Mouse (Mus musculus) frontal cortex, postnatal 36 days (tissue): ENCODE measurements around the gene Camk2n2.

Experiments used
- DNase-seq, 2 experiments: peaks; one replicate each; pipeline ENCODE4 v3.0.0; 2022; ENCODE audit warnings: low spot score in 2 of 2

The Camk2n2 gene

DNA sequence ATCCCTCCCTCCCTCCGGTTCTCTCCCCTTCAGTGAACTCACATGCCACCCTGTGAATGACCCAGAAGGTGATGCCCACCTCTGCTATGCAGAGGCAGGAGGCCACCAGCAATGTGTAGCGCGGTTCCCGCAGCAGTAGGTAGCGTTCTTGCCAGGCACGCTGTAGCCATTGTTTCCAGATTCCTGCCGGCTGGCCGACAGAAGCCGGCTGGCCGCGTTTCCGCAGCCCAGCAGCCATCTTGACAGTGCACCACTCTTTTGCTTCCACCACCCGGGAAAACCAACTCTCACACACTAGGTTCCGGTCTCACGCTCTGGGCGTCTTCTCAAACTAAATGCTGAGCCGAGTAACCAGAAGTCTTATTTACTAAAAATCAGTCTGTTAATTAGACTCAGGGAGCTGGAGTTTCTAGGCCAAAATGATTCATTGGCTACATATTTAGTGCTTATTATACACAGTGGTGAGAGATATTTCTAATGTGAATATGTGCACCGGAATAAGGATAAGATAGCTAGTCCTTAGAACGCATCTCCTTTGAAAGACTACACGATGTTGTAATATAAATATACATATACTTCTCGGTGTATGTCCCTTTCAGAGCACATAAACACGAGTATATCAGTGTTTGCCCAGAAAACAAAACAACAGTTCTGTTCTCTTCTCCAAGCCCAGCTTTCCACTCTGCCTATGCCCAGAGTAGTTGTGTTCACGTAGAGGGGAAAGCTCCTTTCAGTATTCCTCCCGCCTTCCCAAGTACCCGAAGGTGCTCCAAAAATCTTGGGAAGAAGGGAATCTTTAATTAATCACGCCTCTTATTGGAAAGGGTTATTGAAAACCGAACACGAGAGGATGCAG is 10.4 kb downstream of the Camk2n2 start:
- peak; percentile 77 to 83 for DNase-seq

DNA sequence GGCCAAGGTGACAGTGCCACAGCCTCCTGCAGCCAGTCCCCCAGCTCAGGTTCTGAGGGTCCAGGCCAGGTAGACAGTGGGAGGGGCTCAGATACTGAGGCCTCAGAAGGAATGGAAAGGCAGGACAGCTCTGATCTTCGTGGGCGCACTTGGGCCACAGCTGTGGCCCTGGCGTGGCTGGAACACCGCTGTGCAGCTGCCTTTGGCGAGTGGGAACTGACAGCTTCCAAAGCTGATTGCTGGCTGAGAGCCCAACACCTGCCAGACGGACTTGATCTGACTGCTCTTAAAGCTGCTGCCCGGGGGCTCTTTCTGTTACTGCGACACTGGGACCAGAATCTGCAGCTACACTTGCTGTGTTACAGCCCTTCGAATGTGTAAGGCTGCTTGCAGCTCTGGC is 16.4 kb downstream of the Camk2n2 start:
- DNase-seq, result no peak

DNA sequence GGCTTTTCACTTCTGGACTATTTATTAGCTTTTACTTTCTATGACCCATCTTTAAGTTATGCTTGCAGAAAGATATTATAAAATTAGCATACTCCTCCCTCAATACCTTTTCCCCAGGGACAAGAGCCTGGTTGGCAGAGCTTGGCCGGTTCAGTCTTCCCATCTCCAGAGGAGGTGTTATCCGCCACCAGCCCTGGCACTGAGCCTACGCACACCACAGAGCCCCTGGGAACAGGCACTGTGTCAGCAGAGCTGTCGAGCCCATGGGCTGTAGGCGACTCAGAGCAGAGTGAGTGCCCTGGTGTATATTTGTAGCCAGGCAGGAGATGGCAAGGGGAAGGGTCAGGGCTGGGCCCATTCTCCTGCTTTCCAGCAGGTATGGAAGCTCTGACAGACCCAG is 20.6 kb downstream of the Camk2n2 start:
- no peak for DNase-seq

DNA sequence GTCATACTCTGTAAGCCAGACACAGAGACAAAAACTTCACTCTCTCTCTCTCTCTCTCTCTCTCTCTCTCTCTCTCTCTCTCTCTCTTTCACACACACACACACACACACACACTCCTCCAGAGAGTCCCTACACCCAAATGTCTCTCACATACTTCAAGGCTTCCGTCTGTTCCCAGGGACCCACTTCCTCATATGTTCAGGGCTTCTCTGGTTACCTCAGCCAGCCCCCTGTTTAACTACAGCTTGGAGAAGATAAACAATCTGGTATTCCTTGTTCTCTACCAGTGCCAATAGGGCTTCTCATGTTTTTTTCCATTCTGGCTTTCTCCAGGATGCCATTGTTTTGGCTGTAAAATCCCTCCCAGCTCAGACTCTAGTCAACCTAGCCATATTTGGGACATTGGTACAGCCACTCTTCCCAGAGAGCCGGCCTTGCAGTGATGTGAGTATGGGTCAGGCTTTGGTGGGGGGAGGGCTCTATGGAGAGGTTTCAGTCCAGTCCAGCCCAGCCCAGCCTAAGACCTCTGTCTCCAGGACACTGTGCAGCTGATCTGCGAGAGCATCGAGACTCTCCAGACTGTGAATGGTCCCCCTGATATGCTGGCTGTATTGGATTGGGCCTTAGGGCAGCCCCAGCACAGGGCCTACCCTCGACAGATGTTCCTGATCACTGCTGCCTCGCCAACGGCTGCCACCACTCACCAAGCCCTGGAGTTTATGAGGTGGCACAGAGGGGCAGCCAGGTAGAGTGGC is 24.2 kb downstream of the Camk2n2 start:
- no peak for DNase-seq

DNA sequence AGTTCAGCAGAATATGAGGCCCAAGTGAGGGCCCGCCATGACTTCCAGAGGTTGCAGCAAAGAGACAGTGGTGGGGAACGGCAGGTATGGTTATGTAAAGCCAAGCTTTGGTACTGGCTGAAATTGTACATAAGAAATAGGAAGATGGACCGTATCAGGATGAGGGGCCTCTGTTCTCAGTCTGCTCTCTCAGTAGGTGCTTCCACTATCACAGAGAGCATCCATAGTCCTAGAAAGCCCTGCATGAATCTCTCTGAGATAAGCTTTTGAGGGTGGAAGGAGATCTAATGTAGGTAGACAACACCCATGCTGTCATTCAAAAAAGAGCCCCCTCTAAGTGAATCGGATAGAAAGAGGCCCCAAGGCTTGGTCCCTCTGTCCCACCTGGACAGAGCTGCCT is 25.4 kb downstream of the Camk2n2 start:
- no peak for DNase-seq

DNA sequence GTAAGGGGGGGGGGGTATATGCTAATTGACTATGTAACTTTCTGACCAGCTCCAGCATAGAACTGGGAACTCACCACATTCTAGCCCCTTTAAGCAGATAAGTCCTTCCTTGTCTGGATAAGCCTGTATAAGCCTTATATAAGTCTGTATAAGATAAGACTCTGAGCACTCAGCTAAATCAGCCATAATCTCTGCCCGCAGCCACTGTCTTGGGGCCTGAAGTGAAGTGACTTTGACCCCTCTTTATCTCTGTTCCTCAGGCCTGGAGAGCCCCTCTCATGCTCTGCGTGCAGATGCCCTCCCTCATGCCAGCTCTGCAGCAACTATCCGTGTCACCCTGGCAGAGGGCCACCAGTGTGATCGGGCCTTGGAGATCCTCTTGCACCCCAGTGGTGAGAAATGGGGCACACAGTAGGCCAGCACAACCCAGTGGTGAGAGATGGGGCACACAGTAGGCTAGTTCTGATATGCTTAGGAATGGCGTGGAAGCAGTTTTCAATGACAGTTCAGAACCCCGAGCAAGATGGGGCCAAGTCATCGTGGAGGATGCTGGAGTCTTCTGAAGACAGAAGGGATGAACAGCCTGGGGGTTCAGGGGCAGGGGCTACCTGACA is 25.9 kb downstream of the Camk2n2 start:
- DNase-seq, result no peak

DNA sequence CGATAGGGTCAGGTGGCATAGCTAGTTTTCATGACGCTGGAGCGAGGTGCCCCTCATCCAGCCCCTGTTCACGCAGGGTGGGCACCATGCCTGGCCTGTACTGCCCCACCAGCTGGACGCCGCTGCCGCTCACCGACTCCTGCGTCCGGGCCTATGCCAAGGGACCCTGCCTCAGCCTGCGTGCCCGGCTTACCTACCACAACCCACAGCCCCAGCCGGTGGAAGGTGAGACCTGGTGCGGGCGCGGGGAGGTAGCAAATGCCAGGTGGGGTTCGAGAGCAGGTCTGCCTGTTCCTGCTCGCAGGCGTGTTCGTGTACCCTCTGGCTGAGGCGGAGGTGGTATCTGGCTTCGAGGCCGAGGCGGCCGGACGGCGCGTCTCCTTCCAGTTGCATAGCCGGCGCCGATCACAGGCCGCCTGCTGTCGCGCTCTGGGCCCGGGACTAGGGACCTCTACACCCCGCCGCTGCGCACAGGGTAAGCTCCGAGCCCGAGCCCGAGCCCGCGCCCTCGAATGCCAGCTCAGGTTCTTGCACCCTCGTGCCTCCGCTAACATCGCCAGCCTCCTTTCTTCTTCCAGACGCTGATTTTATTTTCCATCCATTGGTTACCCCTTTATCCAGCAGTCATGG is 29.9 kb downstream of the Camk2n2 start:
- no peak for DNase-seq

DNA sequence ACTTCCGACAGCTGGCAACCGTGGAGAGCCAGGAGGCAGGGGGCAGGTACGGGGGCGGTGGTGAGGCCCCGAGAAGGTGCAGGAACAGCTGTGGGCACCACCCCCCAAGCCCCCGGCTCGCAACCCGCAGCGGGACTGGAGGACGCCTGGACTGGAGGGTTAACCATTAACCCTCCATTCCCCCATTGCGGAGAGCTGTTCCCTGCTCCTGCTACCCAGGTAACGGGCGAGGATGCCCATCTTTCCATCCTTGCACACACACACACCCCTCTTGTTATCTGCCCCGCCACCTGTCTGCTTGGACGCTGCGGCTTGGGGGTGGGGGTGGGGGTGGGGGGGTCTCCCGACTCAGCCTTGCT is 30.4 kb downstream of the Camk2n2 start:
- no peak for DNase-seq

DNA sequence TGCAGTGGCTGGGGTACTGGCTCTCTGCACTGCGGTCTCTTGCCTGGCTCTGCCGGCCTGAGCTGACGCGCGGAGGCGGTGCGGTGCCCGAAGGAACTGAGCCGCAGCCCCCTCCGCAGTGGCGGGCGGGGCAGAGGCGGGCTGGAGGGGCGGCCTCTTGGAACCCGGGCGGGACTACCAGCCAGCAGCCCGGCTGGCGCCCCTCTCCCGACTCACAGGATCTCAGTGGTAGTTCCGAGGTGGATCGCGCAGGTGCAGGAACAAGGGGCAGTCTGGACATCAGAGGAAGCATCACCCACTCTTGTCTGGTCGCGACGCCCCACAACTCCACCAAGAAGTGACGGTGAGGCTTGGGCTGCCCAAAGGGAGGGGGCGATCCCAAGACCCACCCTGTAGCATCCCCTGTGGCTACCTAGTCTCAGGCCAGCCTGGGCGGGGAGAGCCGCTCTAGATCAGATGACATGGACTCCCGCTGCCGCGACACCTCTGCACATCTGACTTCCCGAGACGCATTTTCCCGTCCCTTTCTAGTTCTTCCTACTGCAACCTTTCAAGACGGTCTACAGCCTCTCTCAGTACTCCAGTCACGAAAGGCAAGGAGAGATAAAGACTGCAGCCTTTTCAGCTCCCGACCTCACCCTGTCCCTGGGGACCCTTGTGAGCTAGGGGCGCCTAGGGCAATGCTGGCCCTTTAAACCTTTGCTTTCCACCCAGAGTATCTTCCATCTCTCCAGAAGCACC is 31.0 kb downstream of the Camk2n2 start:
- DNase-seq, result peak; percentile 59 to 66

DNA sequence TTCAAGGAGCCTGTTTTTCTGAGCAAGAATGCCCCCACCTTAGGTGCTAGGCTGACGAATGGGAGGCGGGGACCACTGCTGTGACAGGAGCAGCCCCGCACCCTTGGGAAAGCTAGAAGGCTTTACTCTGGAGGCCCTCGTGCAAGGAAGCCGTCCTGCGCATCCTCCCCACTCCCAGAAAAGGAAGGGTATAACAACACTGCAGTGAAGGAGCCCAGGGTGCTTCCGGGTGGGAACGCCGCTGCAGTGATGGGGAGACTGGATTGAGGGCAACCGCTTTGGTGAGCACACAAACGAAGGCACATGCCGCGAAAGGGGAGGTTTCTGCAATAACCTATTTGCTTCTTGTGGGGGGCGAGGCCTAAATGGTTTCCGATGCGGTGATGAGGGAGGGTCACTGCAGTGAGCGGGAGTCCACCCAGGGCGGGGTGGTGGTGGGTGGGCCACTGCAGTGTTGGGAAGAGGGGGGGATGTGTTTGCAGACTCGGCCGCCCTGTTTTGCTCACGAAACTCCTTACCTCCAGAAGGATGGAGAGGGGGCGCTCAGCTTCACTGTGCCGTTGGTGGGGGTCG is 31.6 kb downstream of the Camk2n2 start, which contains the start of gene Vwa5b2:
TSS of gene Vwa5b2 (plus strand) at position 106 of the 573 bp plus-strand sequence.
- peak; percentile 45 to 55 for DNase-seq
